Mouse (Mus musculus): ENCODE data around the gene Cwc25.

DNA sequence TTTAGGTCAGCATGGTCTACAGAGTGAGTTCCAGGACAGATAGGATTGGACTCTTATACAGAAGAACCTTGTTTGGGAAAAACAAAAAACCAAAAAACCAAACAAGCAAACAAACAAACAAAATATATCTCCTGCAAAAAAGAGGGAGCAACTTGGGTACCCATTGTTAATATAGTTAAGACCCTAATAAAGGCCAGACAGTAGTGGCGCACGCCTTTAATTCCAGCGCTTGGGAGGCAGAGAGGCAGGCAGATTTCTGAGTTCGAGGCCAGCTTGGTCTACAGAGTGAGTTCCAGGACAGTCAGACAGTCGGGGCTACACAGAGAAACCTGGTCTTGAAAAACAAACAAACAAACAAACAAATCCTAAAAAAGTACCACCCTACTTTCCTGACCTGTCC is 23.4 kb upstream of the Cwc25 start:
- no peak for TF ChIP-seq TAL1 (IDR thresholded peaks at IDR 0.05; ENCODE audit: low read length)
- TF ChIP-seq GATA1 (IDR thresholded peaks at IDR 0.05; ENCODE audit: low read length), result no peak

Data from erythroblast, embryonic 14.5 days (primary cell).